Mouse (Mus musculus): ENCODE results near the gene Dcxr. TPM values are rescaled to one million over a fixed set of nuclear protein-coding genes. Genes with fewer than 3 reads are reported as not detected.

Gene Dcxr
- polyA plus RNA-seq, 1 experiment from 2014 or later: 33.5 TPM

GRCm38 (mm10) chr11:120703696-120704454 is 23.2 kb downstream of the Dcxr start:
- ATAC-seq (ENCODE audit: insufficient read depth, low FRiP score, low read depth): 0 out of 2 replicates have a peak, but pooled peaks have one; percentile 8

GRCm38 (mm10) chr11:120697741-120698140 is 29.3 kb downstream of the Dcxr start:
- Histone ChIP-seq H3K9ac (no peak overlapping the region), H3K4me1 (peaks cover 7% of the 10 kb centered on the region), H3K4me3 (replicated peaks) (no peak overlapping the region), H3K27ac (peak overlapping the region; percentile 44), H3K9me3 (no peaks in the 10 kb centered on the region), H3K27me3 (replicated peaks) (no peaks in the 10 kb centered on the region), H3K36me3 (peaks cover 8% of the 10 kb centered on the region; the same call in 1 of the 2 replicates), H3K4me2 (no peak overlapping the region)
- 0 out of 2 replicates have a peak, but pooled peaks have one; percentile 16 for ATAC-seq (ENCODE audit: insufficient read depth, low FRiP score, low read depth)
- WGBS: 55% methylated on average over 10 of the region's 10 CpGs

More at GRCm38 (mm10) chr11:120703696-120704454, 23.2 kb downstream of the Dcxr start:
- Histone ChIP-seq H3K4me3 (replicated peaks) (no peak overlapping the region), H3K9ac (no peak overlapping the region), H3K4me1 (peaks cover 30% of the 10 kb centered on the region), H3K9me3 (no peaks in the 10 kb centered on the region), H3K4me2 (no peak overlapping the region), H3K36me3 (peaks cover 11% of the 10 kb centered on the region; the same call in 1 of the 2 replicates), H3K27me3 (replicated peaks) (no peaks in the 10 kb centered on the region), H3K27ac (no peak overlapping the region)
- WGBS: 50% methylated on average over 15 of the region's 15 CpGs

DNA sequence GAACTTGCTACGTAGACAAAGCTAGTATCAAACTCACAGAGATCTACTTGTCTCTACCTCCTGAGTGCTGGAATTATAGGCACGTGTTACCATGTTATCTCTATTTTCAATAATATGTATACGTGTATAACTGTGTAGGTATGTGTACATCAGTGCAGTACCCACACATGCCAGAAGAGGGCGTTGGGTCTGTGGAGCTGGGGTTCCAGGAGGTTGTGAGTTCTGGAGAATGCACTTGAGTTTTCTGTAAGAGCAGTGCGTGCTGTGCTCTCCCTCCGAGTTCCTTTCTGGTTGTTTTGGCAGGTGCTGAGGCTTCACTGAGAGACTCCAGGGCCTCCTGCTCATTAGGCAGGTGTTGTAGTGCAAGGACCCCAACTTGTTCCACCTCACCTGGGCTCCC is 30.5 kb downstream of the Dcxr start:
- Histone ChIP-seq H3K9ac (no peak overlapping the region), H3K9me3 (no peaks in the 10 kb centered on the region), H3K27ac (no peak overlapping the region), H3K4me1 (peaks cover 7% of the 10 kb centered on the region), H3K27me3 (replicated peaks) (no peaks in the 10 kb centered on the region), H3K4me3 (replicated peaks) (no peak overlapping the region), H3K4me2 (no peak overlapping the region), H3K36me3 (peaks cover 8% of the 10 kb centered on the region; the same call in 1 of the 2 replicates)
- 92% methylated on average over 6 of the region's 6 CpGs for WGBS
- ATAC-seq (ENCODE audit: insufficient read depth, low FRiP score, low read depth): no peak

- H3K9ac ChIP-seq: no peak overlapping the region
- no peaks in the 10 kb centered on the region for H3K27me3 ChIP-seq (replicated peaks)
- H3K9me3 ChIP-seq: no peaks in the 10 kb centered on the region
- peaks cover 7% of the 10 kb centered on the region for H3K4me1 ChIP-seq
- H3K36me3 ChIP-seq: 0 out of 2 replicates have a peak, but pooled peaks cover 3% of the 10 kb centered on the region
- peak overlapping the region; percentile 33 for H3K27ac ChIP-seq
- ATAC-seq (ENCODE audit: insufficient read depth, low FRiP score, low read depth): peak; percentile 7; the same call in 1 of the 2 replicates
- no peak overlapping the region for H3K4me3 ChIP-seq (replicated peaks)
- 39% methylated on average over 12 of the region's 12 CpGs for WGBS
- no peak overlapping the region for H3K4me2 ChIP-seq
Observed at GRCm38 (mm10) chr11:120695641-120696040, 31.4 kb downstream of the Dcxr start.

DNA sequence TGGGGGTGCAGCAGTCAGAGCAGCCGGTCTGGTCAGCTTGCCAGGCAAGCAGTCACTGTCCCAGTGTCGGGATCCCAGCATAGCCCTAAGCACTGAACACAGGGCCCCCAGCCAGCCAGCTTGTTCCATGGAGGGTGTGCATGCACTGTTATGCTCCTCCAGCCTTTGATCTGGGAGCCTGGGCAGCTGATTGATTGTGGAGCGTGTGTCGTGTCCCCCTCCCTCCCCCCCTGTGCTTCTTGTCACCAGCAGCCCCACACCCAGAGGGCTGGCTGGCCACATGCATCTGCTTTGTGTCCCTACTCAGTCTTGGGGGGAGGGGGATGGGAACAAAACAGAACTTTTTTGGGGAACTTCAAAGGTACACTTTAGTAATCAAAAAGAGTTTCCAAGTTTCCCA is 31.9 kb downstream of the Dcxr start:
- peak; percentile 63; the same call in 1 of the 2 replicates for ATAC-seq (ENCODE audit: insufficient read depth, low FRiP score, low read depth)
- Histone ChIP-seq H3K9me3 (no peaks in the 10 kb centered on the region), H3K4me3 (replicated peaks) (no peak overlapping the region), H3K36me3 (0 out of 2 replicates have a peak, but pooled peaks cover 6% of the 10 kb centered on the region), H3K9ac (no peak overlapping the region), H3K27me3 (replicated peaks) (no peaks in the 10 kb centered on the region), H3K27ac (peak overlapping the region; percentile 33), H3K4me1 (peaks cover 7% of the 10 kb centered on the region), H3K4me2 (no peak overlapping the region)
- 16% methylated on average over 4 of the region's 4 CpGs for WGBS

- no peak overlapping the region for H3K4me2 ChIP-seq
- no peaks in the 10 kb centered on the region for H3K27me3 ChIP-seq (replicated peaks)
- peaks cover 7% of the 10 kb centered on the region for H3K4me1 ChIP-seq
- H3K9me3 ChIP-seq: no peaks in the 10 kb centered on the region
- no peak for ATAC-seq (ENCODE audit: insufficient read depth, low FRiP score, low read depth)
- 66% methylated on average over 3 of the region's 3 CpGs for WGBS
- no peak overlapping the region for H3K4me3 ChIP-seq (replicated peaks)
- no peak overlapping the region for H3K9ac ChIP-seq
- no peak overlapping the region for H3K27ac ChIP-seq
- H3K36me3 ChIP-seq: 0 out of 2 replicates have a peak, but pooled peaks cover 17% of the 10 kb centered on the region
Observed at GRCm38 (mm10) chr11:120693461-120693860, 33.6 kb downstream of the Dcxr start.

- Histone ChIP-seq H3K27ac (no peak overlapping the region), H3K9me3 (no peaks in the 10 kb centered on the region), H3K4me3 (replicated peaks) (no peak overlapping the region), H3K4me2 (no peak overlapping the region), H3K4me1 (peaks cover 7% of the 10 kb centered on the region), H3K27me3 (replicated peaks) (no peaks in the 10 kb centered on the region), H3K36me3 (peaks cover 22% of the 10 kb centered on the region; the same call in 1 of the 2 replicates), H3K9ac (no peak overlapping the region)
- WGBS: 92% methylated on average over 4 of the region's 4 CpGs
- ATAC-seq (ENCODE audit: insufficient read depth, low FRiP score, low read depth): no peak
Observed at GRCm38 (mm10) chr11:120692471-120693011, 34.5 kb downstream of the Dcxr start.

GRCm38 (mm10) chr11:120689365-120689764 is 37.7 kb downstream of the Dcxr start:
- Histone ChIP-seq H3K27ac (no peak overlapping the region), H3K4me1 (peaks cover 12% of the 10 kb centered on the region; the same call in 1 of the 2 replicates), H3K27me3 (replicated peaks) (no peaks in the 10 kb centered on the region), H3K4me2 (no peak overlapping the region), H3K9me3 (no peaks in the 10 kb centered on the region), H3K9ac (no peak overlapping the region), H3K36me3 (peaks cover 26% of the 10 kb centered on the region; the same call in 1 of the 2 replicates), H3K4me3 (replicated peaks) (no peak overlapping the region)
- 83% methylated on average over 3 of the region's 3 CpGs for WGBS
- ATAC-seq (ENCODE audit: insufficient read depth, low FRiP score, low read depth): no peak

DNA sequence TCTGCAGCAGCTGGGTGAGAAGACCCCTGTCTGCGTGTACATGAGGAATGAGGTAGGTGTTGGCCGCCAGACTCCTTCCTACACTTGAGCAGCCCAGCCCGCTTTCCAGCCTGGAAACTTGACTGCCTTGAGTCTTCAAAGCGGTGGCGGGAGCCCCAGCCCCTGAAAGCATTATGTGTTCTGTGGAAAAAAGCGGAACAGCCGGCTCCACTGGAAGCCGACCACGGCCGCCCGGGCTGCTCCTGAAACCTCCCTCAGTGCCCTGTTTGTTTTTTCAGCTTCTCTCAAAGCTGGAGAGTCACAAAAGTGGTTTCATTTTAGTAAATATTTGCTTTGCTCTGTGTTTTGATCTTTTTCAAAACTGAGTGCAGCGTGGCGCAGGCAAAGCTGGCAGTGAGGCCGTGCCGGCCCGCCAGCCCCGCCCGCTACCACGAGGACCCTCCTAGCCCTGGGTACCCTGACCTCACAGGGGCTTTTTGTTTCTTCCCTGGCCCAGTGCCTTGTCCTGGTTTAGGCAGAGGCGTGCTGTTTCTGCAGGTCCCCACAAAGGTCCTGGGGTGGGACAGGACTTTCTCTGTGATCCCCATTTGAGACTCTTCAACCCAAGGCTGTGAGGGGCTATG is 40.3 kb downstream of the Dcxr start:
- Histone ChIP-seq H3K4me1 (peaks cover 12% of the 10 kb centered on the region; the same call in 1 of the 2 replicates), H3K9ac (no peak overlapping the region), H3K9me3 (no peaks in the 10 kb centered on the region), H3K27me3 (replicated peaks) (no peaks in the 10 kb centered on the region), H3K36me3 (peaks cover 34% of the 10 kb centered on the region; the same call in 1 of the 2 replicates), H3K27ac (peak overlapping the region; percentile 81), H3K4me3 (replicated peaks) (no peak overlapping the region), H3K4me2 (no peak overlapping the region; the same call in 1 of the 2 replicates)
- peak; percentile 63 for ATAC-seq (ENCODE audit: insufficient read depth, low FRiP score, low read depth)
- 58% methylated on average over 20 of the region's 20 CpGs for WGBS

DNA sequence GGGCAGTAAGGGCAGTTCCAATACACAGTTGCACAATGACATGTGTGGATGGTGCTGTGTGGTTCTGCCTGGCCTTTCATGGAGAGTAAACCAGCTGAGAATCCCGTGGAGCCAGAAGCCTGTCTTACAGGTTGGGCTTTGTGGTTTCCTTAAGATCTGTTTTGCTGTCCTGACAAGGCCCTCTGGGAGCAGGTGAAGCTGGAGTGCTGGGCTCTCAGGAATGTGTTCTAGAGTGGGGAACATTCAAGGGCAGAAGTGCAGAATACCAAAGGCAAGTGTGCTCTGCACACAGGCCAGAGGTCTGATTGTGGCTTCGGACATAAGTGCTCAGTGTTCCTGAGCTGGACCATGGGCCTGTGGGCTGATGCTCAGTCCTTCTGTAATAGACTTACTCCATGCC is 42.4 kb downstream of the Dcxr start:
- no peak overlapping the region for H3K4me2 ChIP-seq
- H3K36me3 ChIP-seq: peaks cover 31% of the 10 kb centered on the region
- no peak overlapping the region for H3K27ac ChIP-seq
- no peaks in the 10 kb centered on the region for H3K9me3 ChIP-seq
- H3K4me3 ChIP-seq (replicated peaks): no peak overlapping the region
- WGBS: 84% methylated on average over 2 of the region's 2 CpGs
- H3K4me1 ChIP-seq: peaks cover 12% of the 10 kb centered on the region; the same call in 1 of the 2 replicates
- H3K9ac ChIP-seq: no peak overlapping the region
- H3K27me3 ChIP-seq (replicated peaks): no peaks in the 10 kb centered on the region
- no peak for ATAC-seq (ENCODE audit: insufficient read depth, low FRiP score, low read depth)

DNA sequence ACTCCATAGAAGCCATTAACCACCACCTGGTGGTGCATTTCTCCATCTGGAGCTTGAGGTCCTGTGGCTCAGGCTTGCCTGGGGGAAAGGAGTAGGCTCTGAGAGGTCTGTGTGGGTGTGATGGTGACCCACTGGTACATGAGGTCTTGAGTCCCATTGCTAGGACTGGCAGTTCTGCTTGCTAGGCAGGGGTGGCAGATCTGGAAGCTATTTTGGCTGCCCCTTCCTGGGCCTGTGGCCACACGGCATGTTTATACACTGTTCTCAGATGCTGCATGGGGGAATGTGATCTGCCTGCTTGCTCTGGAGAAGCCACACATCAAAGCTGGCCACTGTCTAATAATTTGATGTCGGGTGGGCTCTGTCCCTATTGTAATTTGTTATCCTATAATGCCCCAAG is 43.0 kb downstream of the Dcxr start:
- WGBS: 76% methylated on average over 2 of the region's 2 CpGs
- ATAC-seq (ENCODE audit: insufficient read depth, low FRiP score, low read depth): no peak

More for the DNA sequence above, 43.0 kb downstream of the Dcxr start:
- Histone ChIP-seq H3K4me3 (replicated peaks) (no peak overlapping the region), H3K27me3 (replicated peaks) (no peaks in the 10 kb centered on the region), H3K9ac (no peak overlapping the region), H3K36me3 (peaks cover 26% of the 10 kb centered on the region), H3K27ac (no peak overlapping the region), H3K4me2 (no peak overlapping the region), H3K4me1 (peaks cover 12% of the 10 kb centered on the region; the same call in 1 of the 2 replicates), H3K9me3 (no peaks in the 10 kb centered on the region)
